Mouse (Mus musculus) MEL (cell line): Measurements from ENCODE around the gene Faf1. TPM values are rescaled to one million over a fixed set of nuclear protein-coding genes. Genes with fewer than 3 reads are reported as not detected.

Experiments used
- DNase-seq: peaks from one replicate; pipeline ENCODE4 v3.0.0; 2011; ENCODE audit warnings: low read depth, low spot score
- H3K27ac ChIP-seq: 2 replicates; pipeline ENCODE4 v1.5.1; 2012; ENCODE audit warnings: low read depth, mild to moderate bottlenecking, control low read depth, low read length, moderate library complexity; ENCODE audit not compliant: control insufficient read depth
- H3K27me3 ChIP-seq, 2 experiments: fragments of 150-350 bp in 1 of 2; sonication (generic) in 1 of 2; 2 replicates each; pipeline ENCODE4 v1.6.1; 2012; ENCODE audit warnings: low read length in 2 of 2, mild to moderate bottlenecking in 2 of 2, improper control_type of control experiment in 1 of 2, moderate library complexity in 1 of 2; ENCODE audit not compliant: insufficient read depth in 2 of 2, control insufficient read depth in 1 of 2
- H3K36me3 ChIP-seq, 2 experiments: 2 replicates each; pipeline ENCODE4 v1.6.1; 2012 to 2014; ENCODE audit warnings: low read length in 2 of 2, improper control_type of control experiment in 1 of 2, inconsistent platforms in 1 of 2, mild to moderate bottlenecking in 1 of 2; ENCODE audit not compliant: insufficient read depth in 2 of 2, control insufficient read depth in 1 of 2
- H3K4me1 ChIP-seq, 2 experiments: fragments of 150-350 bp in 1 of 2; sonication (generic) in 1 of 2; 2 replicates each; pipeline ENCODE4 v1.6.1; 2012; ENCODE audit warnings: low read length in 2 of 2, improper control_type of control experiment in 1 of 2, mild to moderate bottlenecking in 1 of 2; ENCODE audit not compliant: insufficient read depth in 2 of 2, control insufficient read depth in 1 of 2
- H3K4me3 ChIP-seq, 2 experiments: fragments of 150-350 bp in 1 of 2; sonication (generic) in 1 of 2; 2 replicates each; pipeline ENCODE4 v1.5.1; 2012; ENCODE audit warnings: low read depth in 2 of 2, low read length in 2 of 2, mild to moderate bottlenecking in 2 of 2, moderate library complexity in 2 of 2, control low read depth in 1 of 2, improper control_type of control experiment in 1 of 2; ENCODE audit not compliant: control insufficient read depth in 1 of 2, insufficient read depth in 1 of 2
- H3K79me2 ChIP-seq: 2 replicates; pipeline ENCODE4 v1.6.1; 2012; ENCODE audit warnings: mild to moderate bottlenecking, low read length, moderate library complexity; ENCODE audit not compliant: control insufficient read depth, poor library complexity, insufficient read depth
- H3K9ac ChIP-seq: 2 replicates; pipeline ENCODE4 v1.6.1; 2012; ENCODE audit warnings: low read depth, mild to moderate bottlenecking, control low read depth, low read length, moderate library complexity; ENCODE audit not compliant: control insufficient read depth, poor library complexity, severe bottlenecking
- H3K9me3 ChIP-seq: fragments of 150-350 bp; sonication (generic); replicated peaks from 2 replicates; pipeline ENCODE4 v1.6.1; 2012; ENCODE audit warnings: mild to moderate bottlenecking, low read length, improper control_type of control experiment, moderate library complexity; ENCODE audit not compliant: insufficient read depth
- CHD1 ChIP-seq: IDR thresholded peaks from 2 replicates; pipeline ENCODE4 v1.6.1; 2012; ENCODE audit warnings: low read depth, mild to moderate bottlenecking, inconsistent platforms, low read length, improper control_type of control experiment
- CHD2 ChIP-seq: IDR thresholded peaks from 2 replicates; pipeline ENCODE4 v1.6.1; 2011; ENCODE audit warnings: low read length, improper control_type of control experiment
- ELF1 ChIP-seq: IDR thresholded peaks from 2 replicates; pipeline ENCODE4 v1.6.1; 2014; ENCODE audit warnings: low read depth, mild to moderate bottlenecking, inconsistent platforms, low read length, improper control_type of control experiment, moderate library complexity
- ETS1 ChIP-seq: IDR thresholded peaks from 2 replicates; pipeline ENCODE4 v1.6.1; 2012; ENCODE audit warnings: low read depth, mild to moderate bottlenecking, inconsistent platforms, low read length, improper control_type of control experiment, moderate library complexity
- JUND ChIP-seq: IDR thresholded peaks from 2 replicates; pipeline ENCODE4 v1.6.1; 2011; ENCODE audit warnings: low read depth, mild to moderate bottlenecking, improper control_type of control experiment, low read length
- KAT2A ChIP-seq: conservative IDR thresholded peaks from 2 replicates; pipeline ENCODE4 v1.6.1; 2012; ENCODE audit warnings: low read depth, low read length, improper control_type of control experiment, inconsistent platforms
- MAX ChIP-seq: IDR thresholded peaks from 2 replicates; pipeline ENCODE4 v1.6.1; 2011; ENCODE audit warnings: low read length, improper control_type of control experiment
- MEF2A ChIP-seq: IDR thresholded peaks from 2 replicates; pipeline ENCODE4 v1.6.1; 2014; ENCODE audit warnings: low read depth, mild to moderate bottlenecking, inconsistent platforms, low read length, improper control_type of control experiment; ENCODE audit not compliant: poor library complexity, insufficient replicate concordance, severe bottlenecking; ENCODE audit errors: extremely low read depth
- NRF1 ChIP-seq: IDR thresholded peaks from 2 replicates; pipeline ENCODE4 v1.6.1; 2014; ENCODE audit warnings: low read depth, mild to moderate bottlenecking, inconsistent platforms, low read length, improper control_type of control experiment, moderate library complexity; ENCODE audit not compliant: poor library complexity, insufficient read depth, severe bottlenecking
- POLR2A ChIP-seq, 2 experiments: IDR thresholded peaks; 2 replicates each; pipeline ENCODE4 v1.6.1; 2011 to 2012; ENCODE audit warnings: low read length in 2 of 2, mild to moderate bottlenecking in 2 of 2, control low read depth in 1 of 2, improper control_type of control experiment in 1 of 2, low read depth in 1 of 2, moderate library complexity in 1 of 2; ENCODE audit not compliant: control insufficient read depth in 1 of 2, insufficient read depth in 1 of 2, poor library complexity in 1 of 2
- RAD21 ChIP-seq: IDR thresholded peaks from 2 replicates; pipeline ENCODE4 v1.6.1; 2011; ENCODE audit warnings: mild to moderate bottlenecking, low read depth, low read length, improper control_type of control experiment
- RCOR1 ChIP-seq: IDR thresholded peaks from 2 replicates; pipeline ENCODE4 v1.6.1; 2012; ENCODE audit warnings: low read depth, mild to moderate bottlenecking, inconsistent platforms, low read length, improper control_type of control experiment
- UBTF ChIP-seq: IDR thresholded peaks from 2 replicates; pipeline ENCODE4 v1.6.1; 2012; ENCODE audit warnings: low read depth, mild to moderate bottlenecking, inconsistent platforms, low read length, improper control_type of control experiment, moderate library complexity, borderline replicate concordance; ENCODE audit not compliant: insufficient read depth
- ZC3H11A ChIP-seq: IDR thresholded peaks from 2 replicates; pipeline ENCODE4 v1.6.1; 2012; ENCODE audit warnings: low read depth, mild to moderate bottlenecking, inconsistent platforms, low read length, improper control_type of control experiment
- ZMIZ1 ChIP-seq: IDR thresholded peaks from 2 replicates; pipeline ENCODE4 v1.6.1; 2012; ENCODE audit warnings: low read depth, mild to moderate bottlenecking, inconsistent platforms, low read length, improper control_type of control experiment, moderate library complexity
- polyA plus RNA-seq, 2 experiments: library from polyadenylated mRNA; stranded (reverse) in 1 of 2; unstranded in 1 of 2; fragments of >175 nt in 1 of 2; fragments of >200 nt in 1 of 2; gene quantifications; 2 replicates each; pipeline versions ENCODE4 v1.2.1 to v1.2.4; 2012; ENCODE audit warnings: low replicate concordance in 2 of 2, low read depth in 1 of 2; ENCODE audit not compliant: insufficient read length in 2 of 2, insufficient read depth in 1 of 2, missing spikeins in 1 of 2
- total RNA-seq: library from RNA; depleted of rRNA; stranded (reverse); fragments of 300-350 nt; gene quantifications from 2 replicates; pipeline ENCODE4 v1.2.3, GENCODE M21; 2012

Faf1 gene
- total and polyA plus RNA-seq, 3 experiments: 36.5 to 37.6 TPM; not detected in 1

DNA sequence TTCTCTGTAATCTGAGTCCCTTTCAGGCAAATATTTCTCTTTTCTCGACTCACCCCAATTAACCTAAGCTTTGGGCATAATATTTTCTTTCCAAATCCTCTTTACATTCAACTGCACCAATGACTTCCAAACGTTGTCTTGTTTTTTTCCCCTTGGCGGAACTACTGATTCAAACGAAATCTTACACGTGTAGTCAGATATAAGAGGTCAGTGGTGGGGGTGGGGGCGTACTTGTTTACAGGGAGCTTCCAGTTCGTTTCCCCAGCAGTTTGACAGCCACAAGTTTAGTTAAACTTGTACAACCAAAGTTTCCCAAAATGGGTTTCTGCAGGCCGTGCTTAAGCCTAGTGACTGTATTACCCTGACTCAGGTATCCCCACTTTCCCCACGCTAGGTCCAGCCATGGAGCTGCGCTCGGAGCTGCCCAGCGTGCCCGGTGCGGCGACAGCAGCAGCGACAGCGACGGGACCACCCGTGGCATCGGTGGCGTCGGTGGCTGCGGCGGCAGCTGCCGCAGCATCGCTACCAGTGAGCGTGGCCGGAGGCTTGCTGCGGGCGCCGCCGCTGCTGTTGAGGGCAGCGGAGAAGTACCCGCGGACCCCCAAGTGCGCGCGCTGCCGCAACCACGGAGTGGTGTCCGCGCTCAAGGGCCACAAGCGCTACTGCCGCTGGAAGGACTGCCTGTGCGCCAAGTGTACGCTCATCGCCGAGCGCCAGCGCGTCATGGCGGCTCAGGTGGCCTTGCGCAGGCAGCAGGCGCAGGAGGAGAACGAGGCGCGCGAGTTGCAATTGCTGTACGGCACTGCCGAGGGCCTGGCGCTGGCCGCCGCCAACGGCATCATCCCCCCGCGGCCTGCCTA is 303.3 kb downstream of the Faf1 start (continued):
- TF ChIP-seq UBTF (no peak), JUND (no peak)

DNA sequence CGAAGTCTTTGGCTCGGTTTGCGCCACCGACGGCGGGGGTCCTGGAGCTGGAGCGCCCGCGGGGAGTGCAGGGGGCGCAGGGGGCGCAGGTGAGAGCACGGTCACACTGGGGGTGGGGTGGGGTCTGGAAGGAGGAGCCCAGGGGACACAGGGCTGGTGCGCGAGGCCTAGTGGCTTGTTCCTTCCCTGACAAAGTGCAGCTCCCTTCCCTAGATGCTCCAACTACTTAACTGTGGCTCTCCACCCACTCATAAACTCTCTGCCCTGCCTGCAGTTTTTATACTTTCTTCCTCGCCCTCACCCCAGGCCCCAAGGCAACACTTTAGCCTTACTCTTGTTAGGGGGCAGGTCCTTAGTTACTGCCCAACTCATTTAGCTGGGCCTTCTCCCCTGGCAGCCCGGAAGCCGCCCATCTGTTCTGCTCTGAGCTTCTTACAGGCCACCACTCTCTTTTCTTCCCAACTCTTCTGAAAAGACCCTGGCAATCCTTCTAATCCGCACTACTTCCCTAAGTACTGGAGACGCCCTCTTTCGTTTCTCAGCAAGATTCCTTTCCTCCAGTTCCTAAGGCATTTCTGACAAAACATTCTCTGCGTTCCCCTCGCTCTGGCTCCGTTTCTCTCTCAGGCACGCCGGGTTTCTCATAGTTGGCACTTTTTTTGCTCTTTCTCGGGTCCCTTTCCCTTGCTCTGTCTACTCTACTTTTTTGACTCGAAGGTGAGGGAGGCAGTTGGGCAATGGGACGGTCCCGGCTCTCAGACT is 304.1 kb downstream of the Faf1 start:
- Histone ChIP-seq H3K27ac (no peak overlapping the region), H3K27me3 (no peaks in the 10 kb centered on the region), H3K36me3 (no peaks in the 10 kb centered on the region), H3K4me1 (no peaks in the 10 kb centered on the region), H3K79me2 (no peaks in the 10 kb centered on the region), H3K9ac (no peak overlapping the region), H3K4me3 (no peak overlapping the region), H3K9me3 (no peaks in the 10 kb centered on the region)
- DNase-seq: no peak
- no peak for TF ChIP-seq ZC3H11A
- no peak for TF ChIP-seq CHD2
- no peak for TF ChIP-seq JUND
- no peak for TF ChIP-seq CHD1
- no peak for TF ChIP-seq ZMIZ1
- no peak for TF ChIP-seq KAT2A
- TF ChIP-seq ETS1: no peak
- no peak for TF ChIP-seq MEF2A
- no peak for TF ChIP-seq MAX
- no peak for TF ChIP-seq NRF1
- no peak for TF ChIP-seq POLR2A (IDR thresholded peaks at IDR 0.05; ENCODE audit: control insufficient read depth in 1 of 2, insufficient read depth in 1 of 2, low read depth in 1 of 2, low read length in 2 of 2, poor library complexity in 1 of 2)
- no peak for TF ChIP-seq UBTF
- TF ChIP-seq RAD21: no peak
- no peak for TF ChIP-seq RCOR1
- TF ChIP-seq ELF1: no peak
